Mouse (Mus musculus): Measurements from ENCODE around the gene Serpinb9b. TPM values are rescaled to one million over a fixed set of nuclear protein-coding genes. Genes with fewer than 3 reads are reported as not detected.

The Serpinb9b gene
- polyA plus RNA-seq, 1 experiment, result 0.06 TPM

DNA sequence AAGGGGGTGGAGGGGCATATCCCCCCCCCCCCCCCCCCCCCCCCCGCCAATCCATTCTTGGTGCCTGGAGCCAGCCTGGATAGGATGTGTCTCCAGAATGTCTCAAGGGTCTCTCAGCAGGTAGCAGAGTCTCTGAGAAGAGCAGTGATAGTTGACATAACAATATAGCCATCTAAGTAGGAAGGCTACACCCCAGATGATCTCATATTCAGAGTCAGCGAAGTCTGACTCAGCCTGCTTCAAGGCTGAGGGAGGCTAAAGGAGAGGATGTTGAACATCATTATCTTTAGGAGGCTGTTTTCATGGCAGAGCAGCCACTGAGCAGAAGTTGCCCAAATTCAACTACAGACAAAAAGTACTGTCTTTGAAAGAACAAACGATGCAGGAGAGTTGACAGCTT is 3.1 kb downstream of the Serpinb9b start:
- H3K27ac ChIP-seq (ENCODE audit: insufficient read depth, low read length), result no peak overlapping the region
- TF ChIP-seq CTCF (IDR thresholded peaks at IDR 0.05; ENCODE audit: extremely low read depth, insufficient read depth, low read length) (no peak), POLR2A (IDR thresholded peaks at IDR 0.05; ENCODE audit: extremely low read depth, insufficient read depth, low read length) (no peak)
- no peaks in the 10 kb centered on the region for H3K4me1 ChIP-seq (ENCODE audit: control insufficient read depth, insufficient read depth, low read length)
- no peak overlapping the region for H3K4me3 ChIP-seq (ENCODE audit: insufficient read depth, low read length)

- no peak overlapping the region for H3K4me3 ChIP-seq (ENCODE audit: insufficient read depth, low read length)
- TF ChIP-seq POLR2A (IDR thresholded peaks at IDR 0.05; ENCODE audit: extremely low read depth, insufficient read depth, low read length) (no peak), CTCF (IDR thresholded peaks at IDR 0.05; ENCODE audit: extremely low read depth, insufficient read depth, low read length) (no peak)
- no peak overlapping the region for H3K27ac ChIP-seq (ENCODE audit: insufficient read depth, low read length)
Measured at GRCm38 (mm10) chr13:33035506-33035905, 8.3 kb downstream of the Serpinb9b start.

GRCm38 (mm10) chr13:33043542-33043941 is 16.3 kb downstream of the Serpinb9b start:
- no peak for TF ChIP-seq CTCF (IDR thresholded peaks at IDR 0.05; ENCODE audit: extremely low read depth, insufficient read depth, low read length)
- TF ChIP-seq POLR2A (IDR thresholded peaks at IDR 0.05; ENCODE audit: extremely low read depth, insufficient read depth, low read length), result no peak
- no peak overlapping the region for H3K27ac ChIP-seq (ENCODE audit: insufficient read depth, low read length)

More at GRCm38 (mm10) chr13:33035506-33035905, 8.3 kb downstream of the Serpinb9b start:
- H3K4me1 ChIP-seq (ENCODE audit: control insufficient read depth, insufficient read depth, low read length), result no peaks in the 10 kb centered on the region

GRCm38 (mm10) chr13:33047234-33047633 is 20.0 kb downstream of the Serpinb9b start:
- TF ChIP-seq CTCF (IDR thresholded peaks at IDR 0.05; ENCODE audit: extremely low read depth, insufficient read depth, low read length), result no peak
- TF ChIP-seq POLR2A (IDR thresholded peaks at IDR 0.05; ENCODE audit: extremely low read depth, insufficient read depth, low read length), result no peak
- Histone ChIP-seq H3K4me1 (ENCODE audit: control insufficient read depth, insufficient read depth, low read length) (no peaks in the 10 kb centered on the region), H3K27ac (ENCODE audit: insufficient read depth, low read length) (no peak overlapping the region), H3K4me3 (ENCODE audit: insufficient read depth, low read length) (no peak overlapping the region)

More at GRCm38 (mm10) chr13:33043542-33043941, 16.3 kb downstream of the Serpinb9b start:
- H3K4me1 ChIP-seq (ENCODE audit: control insufficient read depth, insufficient read depth, low read length), result no peaks in the 10 kb centered on the region
- no peak overlapping the region for H3K4me3 ChIP-seq (ENCODE audit: insufficient read depth, low read length)

DNA sequence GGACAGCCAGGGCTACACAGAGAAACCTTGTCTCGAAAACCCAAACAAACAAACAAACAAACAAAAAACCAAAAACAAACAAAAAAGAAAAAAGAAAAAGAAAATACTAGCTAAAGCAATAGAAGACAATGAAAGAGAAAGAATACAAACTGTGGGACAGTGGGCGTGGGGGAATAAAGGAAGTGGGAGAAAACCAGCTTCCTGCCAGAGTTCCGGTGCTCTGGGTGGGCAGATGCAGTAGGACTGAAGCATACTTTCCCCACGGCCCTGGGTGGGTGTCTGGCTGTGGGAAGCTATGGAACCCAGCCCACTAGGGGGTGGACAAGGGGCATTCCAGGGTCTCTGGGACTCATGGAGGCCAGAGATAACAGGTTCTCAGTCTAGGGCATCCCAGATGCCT is 21.0 kb downstream of the Serpinb9b start:
- Histone ChIP-seq H3K27ac (ENCODE audit: insufficient read depth, low read length) (no peak overlapping the region), H3K4me3 (ENCODE audit: insufficient read depth, low read length) (no peak overlapping the region), H3K4me1 (ENCODE audit: control insufficient read depth, insufficient read depth, low read length) (no peaks in the 10 kb centered on the region)
- no peak for TF ChIP-seq POLR2A (IDR thresholded peaks at IDR 0.05; ENCODE audit: extremely low read depth, insufficient read depth, low read length)
- no peak for TF ChIP-seq CTCF (IDR thresholded peaks at IDR 0.05; ENCODE audit: extremely low read depth, insufficient read depth, low read length)

DNA sequence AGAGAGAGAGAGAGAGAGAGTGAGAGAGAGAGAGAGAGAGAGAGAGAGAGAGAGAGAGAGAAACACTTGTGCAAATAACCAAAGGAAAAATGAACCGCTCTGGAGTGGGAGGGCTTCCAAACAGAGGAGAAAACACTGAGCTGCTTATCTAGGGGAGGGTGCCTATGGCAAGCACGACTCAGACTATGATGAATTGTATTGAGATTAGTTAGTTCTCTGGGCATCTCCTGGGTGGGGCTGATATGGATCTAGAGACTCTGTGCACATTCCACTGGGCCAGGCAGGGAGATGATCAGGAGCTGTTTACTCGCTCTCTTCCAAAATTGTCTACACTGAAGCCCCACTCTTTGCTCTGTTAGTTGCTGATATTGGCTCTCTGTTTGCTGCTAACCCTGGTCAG is 24.5 kb downstream of the Serpinb9b start:
- Histone ChIP-seq H3K4me3 (ENCODE audit: insufficient read depth, low read length) (no peak overlapping the region), H3K27ac (ENCODE audit: insufficient read depth, low read length) (no peak overlapping the region), H3K4me1 (ENCODE audit: control insufficient read depth, insufficient read depth, low read length) (no peaks in the 10 kb centered on the region)
- TF ChIP-seq POLR2A (IDR thresholded peaks at IDR 0.05; ENCODE audit: extremely low read depth, insufficient read depth, low read length) (no peak), CTCF (IDR thresholded peaks at IDR 0.05; ENCODE audit: extremely low read depth, insufficient read depth, low read length) (no peak)

DNA sequence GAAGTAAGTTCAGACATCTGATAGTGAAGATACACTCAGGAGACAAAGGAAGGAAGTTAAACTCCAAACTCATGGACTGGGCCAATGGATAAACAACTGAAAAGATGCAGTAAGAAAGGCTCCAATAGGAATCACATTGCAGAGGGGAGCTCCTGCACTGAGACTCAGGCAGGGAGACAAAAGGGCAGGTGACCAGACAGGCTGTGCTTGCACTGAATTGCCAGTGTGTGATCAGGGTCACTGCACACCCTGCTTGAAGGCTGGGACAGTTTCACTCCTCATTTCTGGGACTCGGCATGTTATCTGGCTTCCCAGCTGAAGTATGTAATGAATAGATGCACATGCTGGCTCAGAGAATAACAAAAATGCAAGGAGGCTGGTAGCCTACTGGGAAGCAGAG is 35.8 kb downstream of the Serpinb9b start:
- no peak overlapping the region for H3K27ac ChIP-seq (ENCODE audit: insufficient read depth, low read length)
- no peak for TF ChIP-seq POLR2A (IDR thresholded peaks at IDR 0.05; ENCODE audit: extremely low read depth, insufficient read depth, low read length)
- no peak for TF ChIP-seq CTCF (IDR thresholded peaks at IDR 0.05; ENCODE audit: extremely low read depth, insufficient read depth, low read length)
- no peaks in the 10 kb centered on the region; the same call in 1 of the 2 replicates for H3K4me1 ChIP-seq (ENCODE audit: control insufficient read depth, insufficient read depth, low read length)
- no peak overlapping the region for H3K4me3 ChIP-seq (ENCODE audit: insufficient read depth, low read length)

- no peak overlapping the region for H3K4me3 ChIP-seq (ENCODE audit: insufficient read depth, low read length)
- no peaks in the 10 kb centered on the region; the same call in 1 of the 2 replicates for H3K4me1 ChIP-seq (ENCODE audit: control insufficient read depth, insufficient read depth, low read length)
- H3K27ac ChIP-seq (ENCODE audit: insufficient read depth, low read length), result no peak overlapping the region
- no peak for TF ChIP-seq POLR2A (IDR thresholded peaks at IDR 0.05; ENCODE audit: extremely low read depth, insufficient read depth, low read length)
- TF ChIP-seq CTCF (IDR thresholded peaks at IDR 0.05; ENCODE audit: extremely low read depth, insufficient read depth, low read length), result no peak
Measured at GRCm38 (mm10) chr13:33067387-33067977, 40.3 kb downstream of the Serpinb9b start.

GRCm38 (mm10) chr13:33068164-33068563 is 40.9 kb downstream of the Serpinb9b start:
- TF ChIP-seq POLR2A (IDR thresholded peaks at IDR 0.05; ENCODE audit: extremely low read depth, insufficient read depth, low read length) (no peak), CTCF (IDR thresholded peaks at IDR 0.05; ENCODE audit: extremely low read depth, insufficient read depth, low read length) (no peak)
- Histone ChIP-seq H3K27ac (ENCODE audit: insufficient read depth, low read length) (no peak overlapping the region), H3K4me3 (ENCODE audit: insufficient read depth, low read length) (no peak overlapping the region), H3K4me1 (ENCODE audit: control insufficient read depth, insufficient read depth, low read length) (no peaks in the 10 kb centered on the region; the same call in 1 of the 2 replicates)

DNA sequence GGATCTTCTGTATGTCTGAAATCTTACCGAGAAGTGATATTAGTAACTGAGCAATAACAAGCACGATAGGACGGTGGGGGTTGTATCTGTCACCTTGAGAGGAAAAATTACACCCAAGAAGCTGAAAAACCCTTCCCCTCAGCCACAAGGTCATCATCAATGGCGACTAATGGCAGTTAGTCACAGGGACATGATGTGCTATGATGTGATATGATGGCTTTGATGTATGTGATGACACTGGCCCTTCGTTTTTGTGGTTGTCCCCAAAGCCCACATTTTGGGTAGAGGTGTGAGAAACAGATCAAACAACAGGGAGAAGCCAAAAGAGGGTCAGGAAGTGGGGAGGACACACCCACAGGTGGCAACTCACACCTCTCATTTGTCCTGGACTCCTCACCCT is 44.6 kb downstream of the Serpinb9b start:
- Histone ChIP-seq H3K4me1 (ENCODE audit: control insufficient read depth, insufficient read depth, low read length) (no peaks in the 10 kb centered on the region; the same call in 1 of the 2 replicates), H3K27ac (ENCODE audit: insufficient read depth, low read length) (no peak overlapping the region), H3K4me3 (ENCODE audit: insufficient read depth, low read length) (no peak overlapping the region)
- no peak for TF ChIP-seq POLR2A (IDR thresholded peaks at IDR 0.05; ENCODE audit: extremely low read depth, insufficient read depth, low read length)

All from cortical plate, adult 2 months (tissue).